Mouse (Mus musculus) heart, embryonic 11.5 days (tissue): Measurements from ENCODE around the gene Ptcd3. TPM values are rescaled to one million over a fixed set of nuclear protein-coding genes. Genes with fewer than 3 reads are reported as not detected.

Experiments
- ATAC-seq: fragments of 200-750 bp; cut with Nextera tagmentation; replicated peaks from 2 replicates; pipeline ENCODE4 v1.8.0; 2017; ENCODE audit warnings: moderate library complexity; ENCODE audit not compliant: insufficient number of reproducible peaks, low FRiP score, low TSS enrichment
- H3K27ac ChIP-seq: fragments of 300-500 bp; sonication (generic); 2 replicates; pipeline ENCODE4 v1.5.1; 2014; ENCODE audit warnings: mild to moderate bottlenecking, low read depth, low read length
- H3K27me3 ChIP-seq: fragments of 300-500 bp; sonication (generic); 2 replicates; pipeline ENCODE4 v1.6.1; 2014; ENCODE audit warnings: mild to moderate bottlenecking, low read length, mixed read lengths; ENCODE audit not compliant: control insufficient read depth, insufficient read depth
- H3K36me3 ChIP-seq: fragments of 300-500 bp; sonication (generic); 2 replicates; pipeline ENCODE4 v1.6.1; 2014; ENCODE audit warnings: mild to moderate bottlenecking, low read length, moderate library complexity, mixed read lengths; ENCODE audit not compliant: control insufficient read depth, insufficient read depth
- H3K4me1 ChIP-seq: fragments of 300-500 bp; sonication (generic); 2 replicates; pipeline ENCODE4 v1.6.1; 2014; ENCODE audit warnings: low read length; ENCODE audit not compliant: control insufficient read depth, insufficient read depth
- H3K4me2 ChIP-seq: fragments of 300-500 bp; sonication (generic); 2 replicates; pipeline ENCODE4 v1.6.1; 2014; ENCODE audit warnings: mild to moderate bottlenecking, moderate library complexity
- H3K4me3 ChIP-seq: fragments of 300-500 bp; sonication (generic); 2 replicates; pipeline ENCODE4 v1.5.1; 2014; ENCODE audit warnings: low read depth, low read length
- H3K9ac ChIP-seq: fragments of 300-500 bp; sonication (generic); 2 replicates; pipeline ENCODE4 v1.6.1; 2014; ENCODE audit warnings: mild to moderate bottlenecking, low read depth, low read length, moderate library complexity
- H3K9me3 ChIP-seq: fragments of 300-500 bp; sonication (generic); replicated peaks from 2 replicates; pipeline ENCODE4 v1.6.1; 2016; ENCODE audit warnings: low read length; ENCODE audit not compliant: control insufficient read depth
- WGBS: fragments of 180-500 bp; shearing (Covaris S2); extraction: QIAGEN DNeasy Blood & Tissue Kit; methylation state at CpG from one replicate; pipeline ENCODE4 v1.1.7; 2014; ENCODE audit not compliant: insufficient replicate concordance; 5-methylcytosine and 5-hydroxymethylcytosine counted together
- polyA plus RNA-seq: library from polyadenylated mRNA; unstranded; fragments of >200 nt; fragmentation: Nextera tagmentation; extraction: Ambion mirVana; gene quantifications from 2 replicates; pipeline ENCODE4 v1.2.1, GENCODE M21; 2014

Ptcd3 gene
- polyA plus RNA-seq, result 117 and 121 TPM in 2 replicates

DNA sequence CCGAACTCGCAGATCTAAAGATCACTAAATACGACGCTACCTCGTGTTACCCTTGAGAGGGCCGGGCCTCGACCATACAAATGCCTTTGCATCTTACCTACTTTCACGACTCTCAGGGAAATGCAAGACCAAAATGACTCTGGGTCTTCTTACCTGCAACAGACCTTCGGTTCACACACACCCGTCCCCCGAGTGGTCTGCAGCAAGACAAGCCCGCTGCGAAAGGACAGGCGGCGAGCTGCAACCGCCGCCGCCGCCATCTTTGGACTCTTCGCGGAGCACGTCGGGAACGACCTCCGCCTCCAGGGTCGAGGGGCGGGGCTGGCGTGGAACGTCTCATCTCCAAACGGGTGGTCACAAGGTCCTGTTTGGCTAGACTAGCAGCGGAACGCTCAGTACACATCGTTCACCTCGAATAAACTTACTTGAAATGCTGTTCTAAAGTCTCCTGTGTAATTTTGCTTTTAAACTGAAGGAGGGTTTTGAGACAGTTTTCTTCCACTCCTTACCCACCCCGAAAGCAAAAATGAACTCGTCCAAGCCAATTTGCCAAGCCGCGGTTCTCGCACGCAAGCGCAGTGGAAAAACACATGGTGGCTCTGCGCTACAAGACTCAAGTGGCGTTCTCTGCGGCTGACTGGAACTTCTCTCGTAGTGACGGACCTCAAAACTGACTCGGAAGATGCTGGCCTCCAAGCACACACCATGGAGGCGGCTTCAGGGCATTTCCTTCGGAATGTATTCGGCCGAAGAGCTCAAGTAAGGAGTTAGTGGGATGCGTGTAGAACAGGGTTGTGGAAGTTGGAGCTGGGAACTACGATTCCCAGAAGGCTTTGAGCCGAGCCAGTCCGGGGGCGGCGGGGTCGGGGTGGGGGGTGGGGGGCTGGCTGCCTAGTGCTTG, at the start of gene Ptcd3, which contains the start of gene Polr1a:
Gene Ptcd3 (minus strand): TSS at position 270 of the 901 bp plus-strand sequence.
Gene Polr1a (plus strand): TSS at position 573 of the 901 bp plus-strand sequence.
- no peaks in the 10 kb centered on the region for H3K9me3 ChIP-seq
- peaks cover 18% of the 10 kb centered on the region for H3K4me1 ChIP-seq
- H3K4me2 ChIP-seq, result peak within 1 kb of the TSS; percentile 74
- no peaks in the 10 kb centered on the region for H3K27me3 ChIP-seq
- peak within 1 kb of the TSS; percentile 59 for H3K27ac ChIP-seq
- H3K4me3 ChIP-seq, result peak within 1 kb of the TSS; percentile 90
- H3K36me3 ChIP-seq, result peaks cover 5% of the 10 kb centered on the region; the same call in 1 of the 2 replicates
- peak within 1 kb of the TSS; percentile 82 for H3K9ac ChIP-seq
- WGBS, result under 1% methylated on average over 58 of the region's 58 CpGs
- peak; percentile 85 for ATAC-seq

DNA sequence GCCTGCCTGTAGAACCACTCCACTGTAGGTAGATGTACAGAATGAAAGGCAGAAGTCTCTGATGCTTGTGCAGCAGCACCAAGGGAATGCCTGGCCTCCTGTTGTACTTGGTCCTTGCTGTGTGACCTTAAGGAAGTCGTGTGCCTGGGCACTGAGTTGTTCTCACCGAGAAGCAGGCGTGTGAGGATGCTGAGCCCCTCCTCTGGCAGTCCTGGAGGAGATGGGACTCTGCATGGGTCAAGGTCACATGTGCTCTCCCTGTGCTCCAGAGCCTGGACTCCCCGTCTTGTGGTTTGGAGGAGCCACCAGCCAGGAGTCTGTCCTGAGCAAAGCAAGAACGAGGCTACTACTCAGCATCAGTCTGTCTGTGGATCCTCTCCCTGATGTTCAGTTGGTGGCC, 42.6 kb upstream of the Ptcd3 start:
- H3K27ac ChIP-seq, result no peak overlapping the region
- no peak for ATAC-seq
- 86% methylated on average over 5 of the region's 5 CpGs for WGBS

DNA sequence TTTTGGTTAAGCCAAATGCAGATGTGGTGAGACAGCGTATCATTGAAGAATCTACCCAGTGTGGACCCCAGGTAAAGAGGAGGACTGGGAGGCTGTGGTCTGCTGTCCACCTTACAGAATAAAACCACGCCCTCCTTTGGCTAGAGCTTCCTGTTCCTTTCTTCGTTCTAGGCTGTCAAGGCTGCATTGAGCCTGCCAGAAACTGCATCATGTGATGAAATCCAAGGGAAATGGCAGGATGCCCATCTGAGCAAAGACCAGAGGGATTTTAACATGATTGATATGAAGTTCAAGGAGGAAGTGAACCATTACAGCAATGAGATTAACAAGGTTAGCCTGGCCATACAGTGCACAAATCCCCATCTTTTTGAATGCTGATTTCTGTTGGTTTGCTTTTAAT, 42.0 kb upstream of the Ptcd3 start:
- ATAC-seq, result no peak
- Histone ChIP-seq H3K27ac (no peak overlapping the region), H3K27me3 (no peaks in the 10 kb centered on the region), H3K9ac (no peak overlapping the region), H3K4me3 (no peak overlapping the region), H3K4me1 (no peaks in the 10 kb centered on the region), H3K4me2 (no peak overlapping the region), H3K9me3 (no peaks in the 10 kb centered on the region), H3K36me3 (peaks cover 27% of the 10 kb centered on the region)
- WGBS, result 80% methylated on average over 3 of the region's 3 CpGs

More for the DNA sequence above, 42.6 kb upstream of the Ptcd3 start:
- Histone ChIP-seq H3K4me1 (no peaks in the 10 kb centered on the region), H3K4me3 (no peak overlapping the region), H3K9ac (no peak overlapping the region), H3K27me3 (no peaks in the 10 kb centered on the region), H3K4me2 (no peak overlapping the region), H3K9me3 (no peaks in the 10 kb centered on the region), H3K36me3 (peaks cover 23% of the 10 kb centered on the region)

DNA sequence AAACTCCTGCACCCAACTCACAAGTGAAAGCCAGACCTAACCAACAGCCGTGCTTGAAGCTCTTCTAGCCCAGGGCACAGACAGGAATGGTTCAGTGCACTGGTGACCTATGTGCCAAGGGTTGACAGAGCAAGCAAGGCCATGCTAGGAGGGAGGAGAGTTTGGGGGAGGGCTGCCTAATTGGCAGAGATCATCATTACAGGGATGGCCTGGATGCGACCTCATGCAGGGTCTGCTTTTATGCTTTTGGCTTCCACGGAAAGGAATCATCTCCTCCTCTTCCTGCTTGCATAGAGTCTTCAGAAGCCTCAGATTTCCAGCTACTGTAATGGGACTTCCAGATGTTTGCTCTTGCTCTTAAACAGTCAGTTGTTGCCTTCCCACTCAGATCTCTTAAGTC, 41.2 kb upstream of the Ptcd3 start:
- Histone ChIP-seq H3K4me3 (no peak overlapping the region), H3K4me1 (no peaks in the 10 kb centered on the region), H3K27me3 (no peaks in the 10 kb centered on the region), H3K27ac (no peak overlapping the region), H3K9me3 (no peaks in the 10 kb centered on the region), H3K9ac (no peak overlapping the region), H3K4me2 (no peak overlapping the region), H3K36me3 (peaks cover 26% of the 10 kb centered on the region)
- ATAC-seq, result no peak
- WGBS, result 89% methylated on average over 3 of the region's 3 CpGs

DNA sequence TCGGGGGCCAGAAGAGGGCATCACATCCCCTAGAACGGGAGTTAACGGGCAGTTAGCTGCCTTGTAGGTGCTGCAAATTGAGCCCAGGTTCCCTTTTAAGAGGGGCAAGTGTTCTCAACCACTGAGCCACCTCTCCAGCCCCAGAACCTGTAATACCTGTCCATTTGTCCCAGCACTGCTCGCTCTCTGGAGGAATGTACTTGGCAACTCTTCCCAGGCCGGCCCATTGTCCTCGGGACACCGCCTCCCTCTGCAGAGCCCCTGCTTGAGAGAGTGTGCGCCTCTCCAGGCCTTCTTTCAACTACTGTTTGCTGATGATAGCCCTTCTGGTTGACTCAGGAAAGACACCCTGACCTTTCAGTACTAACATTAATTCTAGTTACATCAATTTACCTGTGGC, 37.6 kb upstream of the Ptcd3 start:
- Histone ChIP-seq H3K9me3 (no peaks in the 10 kb centered on the region), H3K27me3 (no peaks in the 10 kb centered on the region), H3K36me3 (peaks cover 20% of the 10 kb centered on the region), H3K4me2 (no peak overlapping the region), H3K4me3 (no peak overlapping the region), H3K9ac (no peak overlapping the region), H3K4me1 (no peaks in the 10 kb centered on the region), H3K27ac (no peak overlapping the region)
- 96% methylated on average over 8 of the region's 8 CpGs for WGBS
- ATAC-seq, result no peak

DNA sequence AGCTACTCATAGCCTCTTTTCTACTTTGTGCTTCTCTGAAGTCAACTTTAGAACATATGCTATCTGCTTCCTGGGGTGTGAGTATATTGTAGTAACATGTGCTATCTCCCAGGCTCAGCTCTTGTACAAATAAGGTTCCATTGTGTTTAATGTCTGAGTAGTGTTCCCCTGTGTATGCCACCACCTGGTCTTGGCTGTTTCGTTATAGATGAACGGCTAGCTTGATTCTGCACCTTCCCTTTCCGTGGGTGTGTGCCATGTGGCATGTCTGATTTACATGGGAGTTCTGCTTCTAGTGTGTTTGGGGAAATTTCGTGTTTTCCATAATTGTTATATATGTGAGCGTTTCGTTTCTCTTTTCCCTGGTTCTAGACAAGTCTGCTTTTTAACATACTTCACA, 36.6 kb upstream of the Ptcd3 start:
- H3K9me3 ChIP-seq, result no peaks in the 10 kb centered on the region
- no peak overlapping the region for H3K4me2 ChIP-seq
- no peak overlapping the region for H3K9ac ChIP-seq
- no peak for ATAC-seq
- peaks cover 5% of the 10 kb centered on the region for H3K4me1 ChIP-seq
- no peaks in the 10 kb centered on the region for H3K27me3 ChIP-seq
- H3K36me3 ChIP-seq, result peaks cover 15% of the 10 kb centered on the region
- no peak overlapping the region for H3K27ac ChIP-seq
- H3K4me3 ChIP-seq, result no peak overlapping the region
- 89% methylated on average over 6 of the region's 6 CpGs for WGBS

DNA sequence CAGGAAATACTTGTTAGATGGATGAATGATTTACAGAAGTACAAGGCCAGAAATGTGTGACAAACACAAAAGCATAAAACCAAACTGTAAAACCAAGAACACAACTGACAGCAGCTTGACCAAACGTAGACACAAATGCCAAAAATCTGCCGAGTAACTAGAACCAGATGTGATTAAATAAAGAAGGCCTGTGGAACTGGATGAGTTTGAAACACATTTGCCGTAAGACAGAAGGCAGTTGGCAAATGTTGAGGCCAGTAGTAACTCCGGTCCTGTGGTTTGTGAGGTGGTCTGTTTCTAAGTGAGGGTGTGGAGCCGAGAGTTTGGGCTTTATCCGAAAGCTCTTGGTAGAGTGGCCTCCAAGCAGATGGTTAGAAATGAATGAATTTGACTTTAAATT, 32.4 kb upstream of the Ptcd3 start:
- Histone ChIP-seq H3K4me1 (peaks cover 11% of the 10 kb centered on the region), H3K36me3 (peaks cover 26% of the 10 kb centered on the region), H3K9me3 (no peaks in the 10 kb centered on the region), H3K4me3 (no peak overlapping the region), H3K4me2 (no peak overlapping the region), H3K27me3 (no peaks in the 10 kb centered on the region), H3K9ac (no peak overlapping the region), H3K27ac (no peak overlapping the region)
- WGBS, result 76% methylated on average over 6 of the region's 6 CpGs
- ATAC-seq, result no peak

DNA sequence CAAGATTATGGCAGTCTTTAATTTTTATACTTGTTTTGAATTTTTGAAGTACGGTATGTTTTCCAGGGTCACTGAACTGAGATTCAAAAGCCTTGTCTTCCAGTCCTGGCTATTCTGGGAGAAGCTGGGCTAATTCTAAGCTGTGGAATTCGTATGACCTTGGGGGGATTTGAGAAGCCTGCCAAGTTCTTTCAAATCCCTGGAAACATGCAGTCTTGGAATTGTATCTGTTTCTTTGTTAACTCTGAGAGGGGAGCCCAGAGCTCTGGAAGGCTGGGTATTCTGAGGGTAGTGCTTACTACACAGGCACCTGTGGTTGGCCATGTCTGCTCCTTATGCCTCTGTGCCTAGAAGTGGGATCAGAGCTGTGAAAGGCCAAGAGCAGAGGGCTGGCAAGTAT, 27.2 kb upstream of the Ptcd3 start:
- no peaks in the 10 kb centered on the region for H3K9me3 ChIP-seq
- no peak overlapping the region for H3K4me2 ChIP-seq
- H3K27ac ChIP-seq, result peak overlapping the region; percentile 31
- H3K36me3 ChIP-seq, result peaks cover 28% of the 10 kb centered on the region
- no peaks in the 10 kb centered on the region for H3K27me3 ChIP-seq
- ATAC-seq, result no peak
- H3K4me1 ChIP-seq, result peaks cover 39% of the 10 kb centered on the region
- H3K9ac ChIP-seq, result no peak overlapping the region
- no peak overlapping the region for H3K4me3 ChIP-seq
- WGBS, result 55% methylated on average over 2 of the region's 2 CpGs
